Mouse (Mus musculus) MEL (cell line): ENCODE results near the gene Cul3.

Experiments
- CTCF ChIP-seq, 3 experiments: IDR thresholded peaks in 2 of 3; conservative IDR thresholded peaks in 1 of 3; 2 replicates each; pipeline ENCODE4 v1.5.1; 2011 to 2012; ENCODE audit warnings: low read length in 3 of 3, low read depth in 2 of 3, mild to moderate bottlenecking in 2 of 3, improper control_type of control experiment in 1 of 3, inconsistent platforms in 1 of 3, mixed read lengths in 1 of 3, moderate library complexity in 1 of 3; ENCODE audit not compliant: control insufficient read depth in 1 of 3, insufficient read depth in 1 of 3, poor library complexity in 1 of 3, severe bottlenecking in 1 of 3
- ELF1 ChIP-seq: IDR thresholded peaks from 2 replicates; pipeline ENCODE4 v1.6.1; 2014; ENCODE audit warnings: low read depth, mild to moderate bottlenecking, inconsistent platforms, low read length, improper control_type of control experiment, moderate library complexity

DNA sequence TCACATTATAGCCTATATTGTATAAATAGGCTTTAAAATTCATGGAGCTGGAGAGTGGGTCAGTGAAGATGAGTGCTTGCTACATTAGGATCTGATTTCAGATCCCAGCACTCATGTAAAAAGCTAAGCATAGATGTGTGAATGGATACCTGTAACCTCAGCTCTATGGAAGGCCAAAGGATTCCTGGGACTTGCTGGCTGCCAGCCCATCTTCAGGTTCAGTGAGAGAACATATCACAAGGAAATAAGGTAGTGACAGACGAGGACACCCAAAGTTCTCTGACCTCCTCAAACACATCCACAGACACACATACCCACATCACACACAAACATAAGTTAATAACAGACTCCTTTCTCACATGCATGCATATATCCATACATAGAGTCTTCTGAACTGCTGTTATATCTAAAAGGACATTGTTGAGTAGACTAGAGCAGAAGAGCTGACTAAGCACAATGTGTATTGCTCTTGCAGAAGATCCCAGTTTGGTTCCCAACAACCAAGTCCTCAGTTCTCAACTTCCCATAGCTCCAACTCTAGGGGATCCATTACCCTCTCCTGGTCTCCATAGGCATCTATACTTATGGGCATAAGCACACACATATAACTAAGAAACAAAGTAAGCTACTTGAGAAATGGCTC lies 4.4 kb downstream of the Cul3 start:
- TF ChIP-seq CTCF (IDR thresholded peaks at IDR 0.05 in 2 of 3, conservative IDR thresholded peaks at IDR 0.05 in 1 of 3; ENCODE audit: control insufficient read depth in 1 of 3, insufficient read depth in 1 of 3, low read depth in 2 of 3, low read length in 3 of 3, poor library complexity in 1 of 3, severe bottlenecking in 1 of 3) = no peak
- TF ChIP-seq ELF1 = no peak
